Mouse (Mus musculus) lung, embryonic 16.5 days (tissue): ENCODE data around the gene Nfrkb. TPM values are rescaled to one million over a fixed set of nuclear protein-coding genes. Genes with fewer than 3 reads are reported as not detected.

Source experiments
- ATAC-seq: fragments of 200-750 bp; cut with Nextera tagmentation; 2 replicates; pipeline ENCODE4 v1.8.0; 2017; ENCODE audit warnings: low read depth, mild to moderate bottlenecking, moderate library complexity
- H3K27ac ChIP-seq: fragments of 300-500 bp; sonication (generic); 2 replicates; pipeline ENCODE4 v1.5.1; 2014; ENCODE audit warnings: mild to moderate bottlenecking, control low read depth, low read length
- H3K27me3 ChIP-seq: fragments of 300-500 bp; sonication (generic); 2 replicates; pipeline ENCODE4 v1.6.1; 2014; ENCODE audit warnings: low read depth, low read length, mixed read lengths; ENCODE audit not compliant: control insufficient read depth, insufficient read depth
- H3K36me3 ChIP-seq: fragments of 300-500 bp; sonication (generic); 2 replicates; pipeline ENCODE4 v1.6.1; 2014; ENCODE audit warnings: low read length; ENCODE audit not compliant: control insufficient read depth, insufficient read depth
- H3K4me1 ChIP-seq: fragments of 300-500 bp; sonication (generic); replicated peaks from 2 replicates; pipeline ENCODE4 v1.6.1; 2014; ENCODE audit warnings: low read length, mixed read lengths; ENCODE audit not compliant: control insufficient read depth, insufficient read depth
- H3K4me2 ChIP-seq: fragments of 300-500 bp; sonication (generic); 2 replicates; pipeline ENCODE4 v1.6.1; 2014; ENCODE audit warnings: low read depth, low read length, control low read depth
- H3K4me3 ChIP-seq: fragments of 300-500 bp; sonication (generic); 2 replicates; pipeline ENCODE4 v1.5.1; 2014; ENCODE audit warnings: mild to moderate bottlenecking, low read length, control low read depth
- H3K9ac ChIP-seq: fragments of 300-500 bp; sonication (generic); 2 replicates; pipeline ENCODE4 v1.6.1; 2014; ENCODE audit warnings: low read length, control low read depth
- H3K9me3 ChIP-seq: fragments of 300-500 bp; sonication (generic); 2 replicates; pipeline ENCODE4 v1.6.1; 2016; ENCODE audit warnings: low read length; ENCODE audit not compliant: control insufficient read depth
- WGBS: fragments of 180-500 bp; shearing (Covaris S2); extraction: QIAGEN DNeasy Blood & Tissue Kit; methylation state at CpG from one replicate; pipeline ENCODE4 v1.1.7; 2014; 5-methylcytosine and 5-hydroxymethylcytosine counted together
- polyA plus RNA-seq: library from polyadenylated mRNA; unstranded; fragments of >200 nt; fragmentation: Nextera tagmentation; extraction: Ambion mirVana; gene quantifications from 2 replicates; pipeline ENCODE4 v1.2.1, GENCODE M21; 2015

Gene Nfrkb
- polyA plus RNA-seq, 1 experiment from 2014 or later: 20.8 TPM

- H3K9ac ChIP-seq: no peak within 1 kb of the TSS
- 0 out of 2 replicates have a peak, but pooled peaks have one; percentile 15 for ATAC-seq
- peaks cover 32% of the 10 kb centered on the region for H3K27me3 ChIP-seq
These were observed 77.9 kb downstream of the Nfrkb start, which contains the start of gene Tmem45b for GRCm38 (mm10) chr9:31463692-31464474. TSS of gene Tmem45b (minus strand) at chr9:31464462.

More at GRCm38 (mm10) chr9:31463692-31464474, 77.9 kb downstream of the Nfrkb start, which contains the start of gene Tmem45b:
- Histone ChIP-seq H3K4me2 (peak within 1 kb of the TSS; percentile 26), H3K4me3 (peak within 1 kb of the TSS; percentile 12; the same call in 1 of the 2 replicates), H3K4me1 (no peaks in the 10 kb centered on the region), H3K27ac (no peak within 1 kb of the TSS), H3K36me3 (no peaks in the 10 kb centered on the region), H3K9me3 (no peaks in the 10 kb centered on the region)
- 3% methylated on average over 33 of the region's 33 CpGs for WGBS

Other genes with a start within 250 kb of the Nfrkb start
- gene Aplp2, start 174.4 kb upstream of the Nfrkb start, polyA plus RNA-seq: 506 and 518 TPM in 2 replicates
- gene Prdm10, start 105.7 kb upstream of the Nfrkb start, polyA plus RNA-seq: 4.6 and 4.8 TPM in 2 replicates
- gene Tmem45b, start 78.3 kb downstream of the Nfrkb start, polyA plus RNA-seq: 0.11 and 0.30 TPM in 2 replicates